Mouse (Mus musculus) cerebellum, adult 2 months (tissue): ENCODE results near the gene Hsp90b1. TPM values are rescaled to one million over a fixed set of nuclear protein-coding genes. Genes with fewer than 3 reads are reported as not detected.

Source experiments
- DNase-seq, 2 experiments: peaks; one replicate each; pipeline ENCODE4 v3.0.0; 2021
- H3K27ac ChIP-seq: fragments of 200-500 bp; 2 replicates; pipeline ENCODE4 v1.5.1; 2012; ENCODE audit warnings: low read length, control low read depth, inconsistent platforms; ENCODE audit not compliant: insufficient read depth
- H3K27me3 ChIP-seq: fragments of 200-500 bp; 2 replicates; pipeline ENCODE4 v1.6.1; 2012; ENCODE audit warnings: inconsistent platforms, mild to moderate bottlenecking, low read length, moderate library complexity; ENCODE audit not compliant: control insufficient read depth, insufficient read depth
- H3K4me1 ChIP-seq: fragments of 200-500 bp; 2 replicates; pipeline ENCODE4 v1.6.1; 2011; ENCODE audit warnings: low read length; ENCODE audit not compliant: control insufficient read depth, insufficient read depth
- H3K4me3 ChIP-seq: fragments of 200-500 bp; replicated peaks from 2 replicates; pipeline ENCODE3; 2011; ENCODE audit warnings: mild to moderate bottlenecking, low read depth, low read length, control low read depth; ENCODE audit not compliant: insufficient read depth
- CTCF ChIP-seq: fragments of 200-500 bp; IDR thresholded peaks from 2 replicates; pipeline ENCODE4 v1.5.1; 2011; ENCODE audit warnings: low read depth, mild to moderate bottlenecking, control low read depth, low read length, moderate library complexity, borderline replicate concordance; ENCODE audit not compliant: insufficient read depth
- POLR2A ChIP-seq: fragments of 200-500 bp; IDR thresholded peaks from 2 replicates; pipeline ENCODE4 v1.6.1; 2011; ENCODE audit warnings: low read length, control low read depth, borderline replicate concordance; ENCODE audit not compliant: insufficient read depth
- WGBS: fragments of 180-500 bp; shearing (Covaris S2); methylation state at CpG from one replicate; pipeline ENCODE4 v1.1.7; 2018; 5-methylcytosine and 5-hydroxymethylcytosine counted together
- polyA plus RNA-seq: library from polyadenylated mRNA; depleted of rRNA; stranded (reverse); fragments of >200 nt; gene quantifications from 2 replicates; pipeline ENCODE4 v1.2.3, GENCODE M21; 2012; rRNA removed

The Hsp90b1 gene
- polyA plus RNA-seq = 189 and 192 TPM in 2 replicates

DNA sequence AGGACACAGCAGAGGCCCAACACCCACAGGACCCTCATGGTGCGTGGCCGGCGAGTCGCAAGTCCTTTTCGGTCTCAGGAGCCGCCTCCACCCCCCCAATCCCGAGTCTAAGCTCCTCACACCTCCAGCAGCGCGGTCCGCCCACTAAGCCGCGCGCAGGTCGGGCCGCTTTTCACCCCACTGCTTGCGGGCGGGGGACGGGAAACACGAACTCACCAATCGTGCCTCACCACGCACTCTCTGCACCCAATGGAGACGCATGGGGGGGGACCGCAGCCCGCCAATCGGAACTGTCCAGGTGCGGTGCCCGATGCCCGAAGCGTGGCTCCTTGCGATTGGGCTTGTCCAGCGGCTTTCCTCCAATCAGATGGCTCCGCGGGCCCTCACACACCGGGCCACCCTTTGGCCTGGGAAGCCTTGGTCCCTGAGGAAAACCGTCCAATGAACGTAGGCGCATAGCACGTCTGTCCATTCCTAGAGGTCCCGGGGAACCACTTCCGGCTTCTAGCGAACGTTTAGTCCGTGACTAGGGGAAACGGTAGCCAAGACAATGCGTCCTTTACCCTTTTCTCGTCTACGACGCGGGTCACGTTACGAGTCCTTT is at the start of gene Hsp90b1, which contains the start of gene Ttc41:
Gene Hsp90b1, minus strand, starts transcription at position 192 of the 604 bp plus-strand sequence.
Gene Ttc41, plus strand, starts transcription at position 494 of the 604 bp plus-strand sequence.
- WGBS = under 1% methylated on average over 51 of the region's 51 CpGs
- H3K27me3 ChIP-seq = no peaks in the 10 kb centered on the region
- peak within 1 kb of the TSS; percentile 89 for H3K4me3 ChIP-seq
- TF ChIP-seq CTCF (no peak), POLR2A (peak; percentile 93)
- DNase-seq = peak; percentile 99 to 100
- peak within 1 kb of the TSS; percentile 84 for H3K27ac ChIP-seq
- peaks cover 6% of the 10 kb centered on the region; the same call in 1 of the 2 replicates for H3K4me1 ChIP-seq

DNA sequence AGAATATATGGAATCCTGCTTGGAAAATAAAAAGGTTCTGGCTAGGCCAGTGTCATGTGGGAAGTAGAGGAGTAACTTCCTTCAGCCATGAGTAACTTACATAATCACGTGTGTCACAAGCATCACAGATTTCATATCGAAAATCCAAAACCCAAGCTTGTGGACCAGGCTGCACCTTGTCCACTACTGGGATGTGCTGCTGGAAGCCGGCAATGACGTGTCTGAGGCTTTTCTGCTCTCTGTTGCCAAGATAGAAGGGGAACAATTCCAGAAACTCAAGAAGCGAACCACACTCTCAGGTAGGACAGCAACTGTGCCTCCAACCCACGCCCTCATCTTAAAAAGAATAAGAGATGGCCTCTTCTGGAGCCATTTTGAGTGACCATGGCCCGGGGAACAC is 39.0 kb upstream of the Hsp90b1 start:
- H3K27ac ChIP-seq = no peak overlapping the region
- 92% methylated on average over 7 of the region's 7 CpGs for WGBS

DNA sequence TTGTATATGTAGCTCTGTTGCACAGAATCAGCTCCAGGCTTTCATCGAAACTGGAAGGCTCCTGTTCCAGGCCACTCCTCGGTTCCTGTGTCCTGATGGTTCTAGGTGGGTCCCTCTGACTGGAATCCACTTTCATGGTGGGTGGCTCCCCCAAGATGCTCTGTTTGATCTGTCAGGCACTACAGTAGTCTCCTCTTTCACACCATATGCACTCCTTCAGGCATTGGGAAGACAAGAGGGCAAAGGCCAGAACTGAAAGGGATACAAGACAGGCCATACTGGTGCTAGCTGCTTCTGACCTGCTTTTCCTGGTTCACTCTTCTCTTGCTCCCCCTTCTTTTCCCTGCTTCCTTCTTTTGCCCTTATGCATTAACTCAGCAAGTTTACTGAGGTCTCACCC is 37.6 kb upstream of the Hsp90b1 start:
- TF ChIP-seq POLR2A (no peak), CTCF (no peak)
- Histone ChIP-seq H3K27me3 (no peaks in the 10 kb centered on the region), H3K4me3 (no peak overlapping the region), H3K4me1 (no peaks in the 10 kb centered on the region), H3K27ac (no peak overlapping the region)
- 93% methylated on average over 2 of the region's 2 CpGs for WGBS
- no peak for DNase-seq

More for the DNA sequence above, 39.0 kb upstream of the Hsp90b1 start:
- DNase-seq = no peak
- H3K4me3 ChIP-seq = no peak overlapping the region
- H3K27me3 ChIP-seq = no peaks in the 10 kb centered on the region
- no peaks in the 10 kb centered on the region for H3K4me1 ChIP-seq
- TF ChIP-seq POLR2A = no peak
- TF ChIP-seq CTCF = no peak

DNA sequence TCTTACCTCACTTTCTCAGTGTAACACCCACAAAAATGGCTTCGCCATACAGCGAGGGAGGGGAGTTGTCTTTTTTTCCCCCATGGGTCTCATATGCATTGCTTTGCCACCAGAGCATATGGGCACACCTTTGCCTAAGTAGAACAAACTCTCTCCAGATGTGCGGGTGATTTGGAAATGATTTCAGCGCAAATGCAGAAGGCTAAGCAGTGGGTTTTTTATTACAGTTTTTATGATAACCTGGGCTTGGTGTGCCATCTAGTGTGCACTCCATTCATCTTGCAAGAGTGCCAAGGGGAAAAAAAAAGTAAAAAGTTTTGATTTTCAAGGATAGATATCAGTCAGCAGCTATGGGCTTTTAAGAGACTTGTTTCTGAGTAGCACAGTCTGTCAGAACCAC is 29.7 kb upstream of the Hsp90b1 start:
- Histone ChIP-seq H3K27ac (no peak overlapping the region), H3K4me3 (no peak overlapping the region), H3K27me3 (no peaks in the 10 kb centered on the region), H3K4me1 (no peaks in the 10 kb centered on the region; the same call in 1 of the 2 replicates)
- TF ChIP-seq POLR2A (no peak), CTCF (no peak)
- WGBS = 87% methylated on average over 4 of the region's 4 CpGs
- DNase-seq = no peak

DNA sequence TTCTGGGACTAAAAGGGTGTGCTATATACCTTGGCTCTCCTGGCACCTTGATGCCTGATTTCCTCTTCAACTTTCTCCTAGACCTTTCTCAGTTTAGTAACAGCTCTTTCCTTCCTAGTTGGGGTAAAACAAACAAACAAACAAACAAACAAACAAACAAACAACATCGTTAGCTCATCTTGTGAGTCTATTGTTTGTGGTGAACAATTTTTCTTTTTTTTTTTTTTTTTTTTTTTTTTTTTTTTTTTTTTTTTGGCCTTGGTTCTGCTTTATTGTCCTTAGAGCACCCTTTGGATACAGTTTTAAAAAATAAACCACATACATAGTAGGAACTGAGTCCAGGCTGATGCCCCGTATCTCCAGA is 26.2 kb upstream of the Hsp90b1 start:
- DNase-seq = no peak
- H3K27ac ChIP-seq = no peak overlapping the region
- H3K27me3 ChIP-seq = no peaks in the 10 kb centered on the region
- H3K4me1 ChIP-seq = no peaks in the 10 kb centered on the region; the same call in 1 of the 2 replicates
- TF ChIP-seq CTCF = no peak
- TF ChIP-seq POLR2A = no peak
- 84% methylated on average over 2 of the region's 2 CpGs for WGBS
- no peak overlapping the region for H3K4me3 ChIP-seq

DNA sequence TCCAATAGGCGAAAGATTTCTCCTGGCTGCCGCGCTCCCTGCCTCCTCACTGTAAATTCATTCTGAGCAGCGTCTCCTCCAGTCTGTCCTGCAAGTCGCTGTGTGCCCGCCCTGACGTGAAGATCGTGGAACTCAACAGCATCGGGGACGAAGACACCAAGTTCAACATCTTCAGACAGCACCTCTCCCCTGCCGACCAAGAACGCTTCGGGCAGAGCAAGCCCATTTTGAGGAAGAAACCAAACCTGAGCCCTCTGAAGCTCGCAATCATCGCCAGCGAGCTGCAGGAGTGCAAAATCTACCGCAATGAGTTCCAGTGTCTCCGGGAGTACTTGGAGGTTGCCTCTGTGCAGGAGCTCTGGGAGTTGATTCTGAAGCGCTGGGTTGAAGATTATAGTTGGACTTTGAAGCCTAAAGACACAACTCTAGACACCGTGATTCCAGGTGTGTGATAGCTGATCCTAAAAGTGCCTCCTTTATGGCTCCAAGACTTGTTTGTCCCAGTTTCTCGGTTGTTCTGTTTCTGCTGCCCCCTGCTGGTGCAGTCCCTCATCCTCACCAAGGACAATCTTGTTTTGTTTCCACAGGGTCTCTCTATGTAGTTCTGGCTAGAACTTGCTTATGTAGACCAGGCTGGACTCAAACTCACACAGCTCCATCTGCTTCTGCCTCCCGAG is 25.7 kb upstream of the Hsp90b1 start:
- TF ChIP-seq POLR2A = no peak
- TF ChIP-seq CTCF = peak; percentile 70
- Histone ChIP-seq H3K27me3 (no peaks in the 10 kb centered on the region), H3K4me1 (no peaks in the 10 kb centered on the region; the same call in 1 of the 2 replicates), H3K27ac (no peak overlapping the region), H3K4me3 (peak overlapping the region; percentile 71)
- WGBS = 7% methylated on average over 22 of the region's 22 CpGs
- DNase-seq = peak; percentile 77 to 86

DNA sequence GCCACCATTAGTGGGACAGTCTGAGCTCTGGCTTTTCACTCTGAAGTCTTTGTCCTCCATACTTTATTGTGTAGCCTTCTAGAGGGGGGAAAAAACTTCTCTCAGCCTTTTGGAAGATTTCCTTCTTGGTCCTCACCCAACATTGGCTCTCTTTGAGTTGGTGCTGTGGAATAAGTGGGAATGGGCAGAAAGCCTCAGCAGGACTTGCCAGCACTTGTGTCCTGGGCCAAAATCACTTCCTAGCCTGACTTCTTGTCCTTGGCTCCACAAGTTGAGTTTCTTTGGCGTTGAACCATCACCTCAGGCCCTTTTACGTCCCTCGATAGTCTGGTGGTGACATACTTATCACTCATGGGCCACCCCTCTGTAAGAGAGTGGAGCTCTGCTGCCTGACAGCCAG is 22.9 kb upstream of the Hsp90b1 start:
- no peak for TF ChIP-seq POLR2A
- 36% methylated on average over 3 of the region's 3 CpGs for WGBS
- peak in 1 of 2 experiments; percentile 17 for DNase-seq
- H3K4me3 ChIP-seq = no peak overlapping the region
- no peaks in the 10 kb centered on the region for H3K27me3 ChIP-seq
- no peaks in the 10 kb centered on the region; the same call in 1 of the 2 replicates for H3K4me1 ChIP-seq
- H3K27ac ChIP-seq = no peak overlapping the region

DNA sequence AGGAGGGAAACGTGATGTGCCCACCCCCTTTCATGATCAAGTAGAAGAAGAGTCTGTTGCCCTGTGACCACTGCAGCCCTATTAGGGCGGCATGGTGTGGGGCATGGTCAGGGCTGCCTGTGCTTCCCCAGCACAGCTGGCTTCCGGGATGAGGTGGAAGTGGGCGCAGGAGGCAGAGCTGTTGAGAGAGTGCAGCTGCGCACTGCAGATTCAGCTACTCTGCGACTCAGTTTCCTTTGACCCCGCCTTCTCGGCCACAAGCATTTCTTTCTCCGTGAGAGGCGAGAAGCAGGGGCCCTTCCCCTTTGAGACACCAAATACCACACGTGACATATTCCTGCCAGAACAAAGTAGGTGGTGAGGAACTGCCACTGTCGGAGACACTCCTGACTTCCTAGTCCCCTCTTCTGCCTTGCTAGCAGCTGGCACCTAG is 22.3 kb upstream of the Hsp90b1 start:
- no peak overlapping the region for H3K27ac ChIP-seq
- TF ChIP-seq POLR2A (no peak), CTCF (no peak)
- H3K4me3 ChIP-seq = no peak overlapping the region
- no peaks in the 10 kb centered on the region for H3K27me3 ChIP-seq
- H3K4me1 ChIP-seq = no peaks in the 10 kb centered on the region; the same call in 1 of the 2 replicates
- no peak for DNase-seq
- WGBS = 12% methylated on average over 12 of the region's 12 CpGs
